Mouse (Mus musculus): ENCODE data around the gene Tex29. TPM values are rescaled to one million over a fixed set of nuclear protein-coding genes. Genes with fewer than 3 reads are reported as not detected.
A peak's percentile ranks its signal among the peaks of the same experiment; 100 is the strongest.
"Not testable (repeated sequence)": the region's sequence is repeated elsewhere in the genome, so short reads cannot be mapped to it uniquely, and the experiment has no call there.

Tex29 gene
- total RNA-seq, 2 experiments from 2014 or later: 0.48 to 1.6 TPM

DNA sequence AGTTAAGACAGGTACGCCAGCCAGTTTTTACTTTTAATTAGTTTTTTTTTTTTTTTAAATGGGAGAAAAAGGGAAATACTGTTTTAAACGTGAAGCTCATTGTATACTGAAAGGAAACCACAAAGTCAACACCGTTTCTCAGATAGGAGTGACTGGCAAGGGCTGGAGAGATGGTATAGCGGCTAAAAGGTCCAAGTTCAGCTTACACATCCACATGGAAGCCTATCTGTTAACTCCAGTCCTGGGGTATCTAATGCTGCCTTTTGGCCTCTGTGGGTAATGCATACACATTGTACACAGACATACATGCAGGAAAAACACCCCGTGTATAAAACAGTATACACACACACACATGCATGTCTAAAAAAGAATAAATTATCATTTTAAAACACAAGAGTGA is 8.3 kb upstream of the Tex29 start:
- no peak for DNase-seq

DNA sequence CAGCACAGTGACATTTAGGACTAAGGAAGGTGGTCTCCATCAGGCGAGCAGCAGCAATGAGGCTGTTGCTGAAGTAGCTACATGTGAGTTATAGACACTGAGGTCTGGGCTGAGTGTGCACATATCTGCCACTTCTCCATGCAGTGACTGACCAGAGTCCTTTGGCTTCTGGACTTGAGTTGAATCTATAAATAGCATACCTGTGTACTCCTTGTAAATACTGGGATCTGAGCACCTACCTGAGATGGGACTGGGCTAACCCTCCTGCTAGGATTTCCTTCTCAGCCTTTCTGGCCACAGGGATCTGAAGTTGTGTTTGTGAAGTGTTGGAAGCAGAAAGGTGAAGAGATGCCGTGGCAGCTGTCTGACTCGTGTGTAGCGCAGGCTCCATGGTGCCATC is 7.1 kb upstream of the Tex29 start:
- DNase-seq: no peak

DNA sequence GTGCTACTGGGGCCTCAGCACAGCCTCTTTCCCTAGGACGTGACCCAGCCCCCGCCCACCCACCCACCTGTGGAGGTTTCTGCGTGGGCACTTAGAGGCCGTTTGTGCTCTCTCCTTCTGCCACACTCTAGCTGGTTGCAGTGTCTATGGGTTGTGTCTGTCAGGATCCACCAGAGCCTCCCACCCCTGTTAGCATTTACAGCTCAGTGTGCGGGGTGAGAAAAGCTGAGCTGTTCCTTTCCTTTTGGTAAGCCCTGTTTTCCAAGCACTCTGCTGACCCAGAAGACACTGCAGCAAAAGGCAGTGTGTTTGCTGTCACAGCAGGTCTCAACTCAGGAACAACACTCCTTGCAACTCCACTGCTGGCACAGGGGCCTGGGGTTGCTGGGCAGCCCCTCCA is 6.1 kb upstream of the Tex29 start:
- no peak for DNase-seq

DNA sequence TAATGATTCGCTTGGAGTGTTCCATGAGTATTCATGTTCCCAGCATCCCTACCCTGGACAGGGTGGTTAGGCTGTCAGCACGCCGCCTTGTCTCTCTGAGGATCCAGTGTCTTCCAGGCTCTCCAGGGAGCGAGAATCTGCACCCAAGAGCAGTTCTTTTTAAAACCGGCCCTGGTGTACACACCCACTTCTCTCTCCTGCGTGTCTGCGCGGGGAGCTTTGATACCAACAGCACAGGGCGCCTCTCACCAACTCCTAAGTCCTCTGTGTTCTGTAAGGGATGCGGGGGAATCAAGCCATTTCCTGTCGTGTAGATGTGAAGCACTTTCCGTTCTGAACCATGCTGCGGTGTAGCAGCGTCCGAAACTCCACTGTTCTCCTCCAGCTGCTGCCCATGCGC is 5.6 kb upstream of the Tex29 start:
- no peak for DNase-seq

DNA sequence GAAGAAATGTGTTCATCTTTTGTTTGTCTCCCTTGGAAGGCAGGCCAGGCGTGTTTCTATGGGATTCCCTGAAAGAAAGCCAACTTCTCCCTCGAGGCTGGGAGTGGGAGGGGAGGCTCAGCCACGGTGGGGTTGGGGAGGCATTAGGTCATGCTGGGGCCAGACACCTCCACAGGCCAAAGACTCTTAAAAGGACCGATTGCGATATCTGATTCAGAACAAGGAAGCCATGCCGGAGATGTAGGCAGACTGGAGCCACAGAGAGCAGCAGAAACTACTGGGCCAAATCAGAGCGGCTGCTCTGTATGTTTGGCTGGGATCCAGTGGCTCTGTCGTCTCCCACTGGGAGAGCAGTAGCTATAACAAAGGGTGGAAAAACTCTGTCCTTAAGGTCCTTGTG is 1.3 kb downstream of the Tex29 start:
- DNase-seq: no peak

DNA sequence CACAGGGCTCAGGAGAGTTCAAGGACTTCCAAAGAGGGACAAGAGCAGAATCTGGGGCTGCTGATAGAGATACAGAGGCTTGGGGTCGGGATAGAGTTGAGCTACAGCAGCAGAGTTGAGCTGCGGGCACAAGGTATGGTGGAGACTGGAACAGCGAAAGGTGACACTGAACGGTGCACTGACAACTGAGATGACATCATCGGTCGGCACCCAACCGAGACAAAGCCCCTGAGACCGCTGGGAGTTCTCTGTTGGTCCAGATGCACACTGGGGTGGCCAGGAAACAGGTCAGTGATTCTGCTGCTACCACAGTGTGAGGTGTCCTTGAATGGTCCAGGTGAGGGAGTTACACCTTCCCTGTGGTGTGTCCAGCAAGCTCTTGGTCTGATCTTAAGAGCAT is 2.5 kb downstream of the Tex29 start:
- DNase-seq: no peak

DNA sequence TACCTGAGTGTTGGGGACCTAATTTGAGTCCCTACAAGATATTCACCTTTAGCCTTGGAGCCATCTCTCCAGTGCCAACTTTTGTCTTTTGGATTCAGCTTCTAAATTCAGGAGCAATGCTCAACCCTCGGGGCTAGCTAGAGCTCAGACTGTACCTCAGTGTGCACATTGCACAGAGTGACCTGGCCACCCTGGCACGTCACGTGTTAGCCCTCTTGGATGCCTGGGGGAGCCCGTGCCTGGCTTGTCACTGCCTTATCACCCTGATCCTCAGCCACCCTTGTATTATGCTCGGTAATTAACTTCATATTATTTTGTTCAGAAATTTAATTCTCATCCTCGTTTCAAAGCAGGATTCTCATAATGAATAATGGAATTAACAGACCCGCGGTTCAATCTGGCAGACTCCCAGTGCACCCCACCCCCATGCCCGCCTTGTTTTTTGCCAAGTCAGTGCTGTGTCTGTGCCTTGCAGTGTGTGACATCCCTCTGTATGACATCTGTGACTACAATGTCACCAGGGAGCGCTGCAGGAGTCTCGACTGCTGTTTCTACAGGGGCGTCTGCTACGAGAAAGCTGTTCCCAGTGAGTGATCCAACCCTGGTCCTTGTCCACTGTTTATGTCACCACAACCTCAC is 3.5 kb downstream of the Tex29 start:
- DNase-seq: peak; percentile 59 to 65

DNA sequence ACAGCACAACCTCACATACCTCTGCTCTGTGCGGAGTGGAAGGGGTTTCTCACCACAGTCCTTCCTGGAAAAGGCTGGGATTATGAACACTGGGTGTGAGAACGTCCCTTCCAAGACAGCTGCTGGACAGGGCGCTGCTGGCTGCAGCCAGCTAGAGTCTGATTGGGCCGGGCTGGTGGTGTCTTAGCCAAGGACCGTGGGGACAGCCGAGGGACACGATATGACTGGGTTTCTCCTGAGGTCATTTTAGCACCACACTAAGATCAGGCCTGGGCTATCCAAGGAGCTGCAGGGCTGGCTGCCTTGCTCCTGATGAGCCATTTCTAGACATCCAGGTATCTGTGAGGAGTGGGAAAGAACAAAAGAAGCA is 4.0 kb downstream of the Tex29 start:
- no peak for DNase-seq

DNA sequence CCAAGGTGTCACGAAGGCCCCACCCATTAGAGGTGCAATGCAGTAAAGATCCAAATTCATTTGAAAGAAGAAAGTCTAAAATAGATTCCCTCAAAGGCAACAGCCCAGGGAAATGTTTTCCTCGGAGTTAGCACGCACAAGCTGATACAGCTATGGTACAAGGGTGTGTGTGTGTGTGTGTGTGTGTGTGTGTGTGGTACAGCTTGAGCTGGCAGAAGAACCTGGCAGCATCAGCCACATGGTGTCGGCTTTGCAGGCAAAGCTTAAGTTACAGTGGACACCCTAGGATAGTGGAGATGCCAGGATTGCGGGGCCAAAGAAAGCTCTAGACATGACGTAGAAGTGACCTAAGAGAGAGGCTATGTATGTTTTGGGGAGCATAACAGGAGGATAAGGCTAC is 6.5 kb downstream of the Tex29 start:
- DNase-seq: no peak

DNA sequence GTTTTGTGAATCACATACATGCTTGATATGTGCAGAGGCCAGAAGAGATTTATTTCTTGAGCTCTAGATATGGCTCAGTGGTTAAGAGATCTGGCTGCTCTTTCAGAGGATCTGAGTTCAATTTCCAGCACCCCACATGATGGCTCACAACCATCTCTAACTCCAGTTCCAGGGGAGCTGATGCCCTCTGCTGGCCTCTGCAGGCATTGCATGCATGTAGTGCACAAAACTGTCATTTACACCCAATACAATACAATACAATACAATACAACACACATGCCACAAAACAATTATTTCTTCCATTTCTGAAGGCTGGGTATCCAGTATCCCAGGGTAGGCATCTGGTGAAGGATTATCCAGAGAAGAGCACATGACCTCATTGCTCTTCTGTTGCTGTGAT is 27.6 kb downstream of the Tex29 start:
- no peak for DNase-seq

DNA sequence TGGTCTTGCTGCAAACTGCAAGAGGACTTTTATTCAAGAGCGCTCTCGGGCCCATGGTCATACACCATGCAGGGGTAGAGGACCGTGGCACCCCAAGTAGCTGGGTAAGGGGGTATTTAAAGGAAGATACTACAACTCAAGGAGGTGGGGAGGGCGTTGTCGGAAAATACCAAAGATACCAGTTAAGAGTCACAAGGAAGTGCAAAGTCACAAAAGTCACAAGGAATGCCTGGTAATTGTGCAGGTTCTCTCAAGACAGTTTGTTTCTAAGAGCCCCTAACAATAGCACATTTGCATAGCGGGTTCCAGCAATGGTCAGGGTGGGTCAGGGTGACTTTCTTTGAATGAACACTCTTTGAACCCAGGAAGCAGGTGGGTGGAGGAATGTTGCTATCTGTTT is 34.0 kb downstream of the Tex29 start:
- DNase-seq: not testable (repeated sequence)

DNA sequence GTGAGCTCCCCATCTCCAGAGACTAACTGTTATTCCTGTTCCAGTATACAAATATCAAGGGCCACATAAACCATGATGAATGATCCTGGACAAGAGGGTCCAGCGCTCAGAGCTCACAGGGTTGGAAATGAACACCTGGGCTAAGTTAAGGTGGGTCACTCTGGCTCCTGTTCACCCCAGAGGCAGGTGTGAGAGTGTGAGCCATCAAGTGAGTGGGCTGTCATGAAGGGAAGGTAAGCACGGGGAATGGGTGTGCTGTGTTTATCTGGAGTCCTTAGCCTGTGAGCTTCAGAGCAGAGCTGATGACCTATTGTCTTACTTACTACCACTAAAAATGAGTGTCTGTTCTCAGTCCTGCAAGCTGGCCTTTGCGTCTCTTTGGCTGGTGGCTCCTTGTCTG is 44.4 kb downstream of the Tex29 start:
- DNase-seq: no peak

DNA sequence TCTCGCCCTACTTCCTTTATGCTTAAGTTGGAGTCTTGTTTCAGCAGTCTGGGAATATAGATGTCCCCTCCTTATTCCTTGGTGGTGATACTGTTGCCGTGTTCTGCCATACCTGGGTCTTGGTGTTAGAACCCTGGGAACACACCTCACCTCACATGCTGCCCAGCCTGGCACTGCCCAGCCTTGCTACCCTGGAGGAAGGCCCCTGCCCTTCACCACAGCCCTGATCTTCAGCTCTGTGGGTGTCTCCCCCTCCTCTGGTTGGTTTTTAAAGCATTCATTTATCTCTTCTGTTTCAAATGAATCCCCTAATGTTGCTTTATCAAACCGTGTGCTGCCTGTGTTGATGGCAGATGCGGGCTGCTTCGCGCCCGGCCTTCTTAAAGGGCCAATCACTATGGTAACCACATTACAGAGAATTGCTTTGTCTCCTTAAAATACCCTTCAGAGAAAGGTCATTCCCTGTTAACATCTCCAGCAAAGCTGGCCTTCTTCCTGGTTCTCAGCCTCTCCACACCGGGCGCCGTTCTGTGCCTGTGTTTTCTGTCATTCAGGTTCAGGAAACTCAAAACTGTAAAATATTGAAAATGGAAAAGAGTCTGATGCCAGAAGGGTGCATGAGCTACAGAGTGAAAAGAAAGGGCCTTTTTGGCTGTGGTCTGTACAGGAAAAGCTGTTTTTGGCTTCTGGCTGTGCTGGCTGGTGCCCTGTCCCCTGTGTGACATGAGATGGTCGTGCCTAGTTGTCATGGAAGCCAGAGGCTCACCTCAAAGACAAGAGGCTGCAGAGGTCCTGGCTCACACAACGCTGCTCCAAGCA is 45.8 kb downstream of the Tex29 start:
- DNase-seq: peak; percentile 5 to 14

DNA sequence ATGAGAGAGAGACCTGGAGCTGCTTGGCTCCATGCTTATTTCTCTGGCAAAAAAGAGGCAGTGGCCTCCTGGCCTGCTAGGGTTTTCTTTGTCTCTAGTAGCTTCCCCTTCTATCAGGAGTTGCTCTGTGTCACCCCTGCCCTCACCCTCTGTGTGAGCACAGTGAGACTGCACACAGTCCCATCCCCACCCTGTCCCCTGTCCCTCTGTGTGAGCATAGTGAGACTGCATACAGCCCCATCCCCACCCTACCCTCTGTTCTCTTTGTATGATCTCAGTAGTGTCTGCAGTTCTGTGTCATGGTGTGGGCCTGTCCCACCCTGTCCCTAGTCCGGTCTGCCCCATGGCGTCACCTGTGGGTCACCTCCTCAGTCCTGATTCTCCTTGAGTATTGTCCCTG is 46.5 kb downstream of the Tex29 start:
- no peak for DNase-seq

DNA sequence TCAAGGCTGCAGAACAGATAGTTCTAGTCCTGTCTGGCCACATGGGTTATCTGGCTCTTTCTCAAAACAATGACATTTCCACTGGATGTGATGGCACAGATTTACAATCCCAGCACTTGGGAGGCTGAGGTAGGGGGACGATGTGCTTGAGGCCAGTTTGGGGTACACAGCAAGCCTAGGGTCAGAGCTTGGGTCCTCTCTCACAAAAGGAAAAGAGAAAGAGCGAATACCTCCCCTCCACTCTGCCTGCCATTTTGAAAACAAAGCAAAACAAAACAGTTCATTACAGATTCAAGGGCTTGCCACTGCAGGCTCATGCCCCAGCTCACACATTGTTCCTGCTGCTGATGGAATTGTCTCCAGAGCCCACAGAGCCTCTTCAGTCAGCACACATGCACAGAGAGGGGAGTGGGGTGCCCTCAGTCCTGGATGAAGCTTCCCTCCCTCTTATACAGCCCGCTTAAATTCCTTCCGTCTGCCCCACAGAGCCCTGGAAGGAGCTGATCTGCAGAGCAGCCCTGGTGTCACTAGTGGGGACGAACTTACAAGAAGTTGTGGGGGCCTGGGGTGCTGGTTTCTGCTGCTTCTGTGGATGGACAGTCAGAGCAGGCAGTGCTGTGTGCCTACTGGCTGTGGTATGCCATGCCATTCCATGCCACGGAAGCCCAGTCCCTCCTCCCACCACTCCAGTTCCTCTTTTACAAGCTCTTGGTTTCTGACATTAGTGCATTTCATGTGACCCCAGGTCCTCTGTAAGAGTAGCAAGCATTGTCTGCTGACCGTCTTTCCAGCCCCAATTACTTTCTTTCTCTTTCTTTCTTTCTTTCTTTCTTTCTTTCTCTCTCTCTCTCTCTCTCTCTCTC is 49.1 kb downstream of the Tex29 start:
- no peak for DNase-seq

DNA sequence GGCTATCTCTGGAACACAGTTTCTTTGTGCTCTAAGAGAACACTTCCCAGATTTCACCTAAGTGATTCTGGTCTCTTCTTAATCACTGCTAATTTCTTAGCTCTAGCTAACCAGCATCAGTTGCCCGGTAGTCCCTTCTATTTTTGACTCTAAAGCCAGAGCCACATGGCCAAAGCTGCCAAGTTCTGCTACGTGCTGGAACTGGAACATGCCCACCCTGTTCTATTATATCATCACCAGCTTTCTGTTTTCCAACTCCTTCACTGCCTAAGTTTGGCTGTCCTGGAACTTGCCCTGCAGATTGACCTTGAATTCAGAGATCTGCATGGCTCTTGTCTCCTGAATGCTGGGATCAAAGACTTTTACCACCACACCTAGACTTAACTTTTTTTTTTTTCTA is 52.5 kb downstream of the Tex29 start:
- no peak for DNase-seq

DNA sequence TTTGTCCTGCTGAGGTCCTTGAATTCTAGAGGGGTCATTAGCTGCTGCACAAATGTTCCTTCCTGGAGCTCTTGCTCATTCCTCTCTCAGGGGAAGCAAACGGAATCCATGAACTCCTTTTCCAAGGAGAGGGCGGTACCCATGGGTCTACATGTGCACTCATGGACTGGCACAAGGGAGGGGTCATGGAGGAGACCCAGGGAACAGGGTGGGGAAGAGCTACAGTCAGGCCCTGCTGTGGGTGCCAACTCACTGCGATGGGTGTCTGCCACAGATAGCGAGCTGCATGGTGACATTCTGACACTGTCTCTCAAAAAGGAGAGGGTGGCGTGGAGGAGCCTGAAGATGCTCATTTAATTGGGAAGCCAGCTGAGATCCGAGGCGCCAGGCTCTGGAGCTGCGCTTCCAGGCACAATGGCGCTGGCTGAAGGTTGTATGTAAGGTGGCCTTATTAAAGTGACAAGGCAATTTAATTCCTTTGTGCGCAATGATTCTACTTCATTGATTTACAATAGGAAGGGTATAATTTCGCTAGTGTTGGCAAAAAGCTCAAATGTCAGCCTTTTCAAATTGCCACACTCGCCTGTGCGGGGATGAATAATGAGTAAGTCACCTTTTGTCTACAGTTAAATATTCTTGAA is 55.9 kb downstream of the Tex29 start:
- no peak for DNase-seq

DNA sequence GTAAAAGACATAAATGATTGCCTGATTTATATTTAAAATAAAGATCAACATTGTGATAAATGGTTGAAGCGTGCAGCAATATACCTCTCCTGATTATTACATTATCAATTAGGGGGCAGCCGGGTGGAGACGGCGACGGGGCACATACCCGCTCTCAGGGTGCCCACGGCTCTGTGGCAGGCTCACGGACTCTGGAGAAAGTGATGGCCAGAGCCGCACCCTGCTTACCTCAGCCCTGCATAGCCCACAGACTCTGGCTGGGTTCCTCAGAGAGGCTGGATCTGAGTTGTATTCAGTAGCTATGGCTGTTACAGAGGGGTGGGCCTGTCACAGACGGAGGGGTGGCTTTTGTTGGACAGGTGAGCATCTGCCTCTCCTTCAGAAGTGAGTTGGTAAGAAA is 56.4 kb downstream of the Tex29 start:
- no peak for DNase-seq

DNA sequence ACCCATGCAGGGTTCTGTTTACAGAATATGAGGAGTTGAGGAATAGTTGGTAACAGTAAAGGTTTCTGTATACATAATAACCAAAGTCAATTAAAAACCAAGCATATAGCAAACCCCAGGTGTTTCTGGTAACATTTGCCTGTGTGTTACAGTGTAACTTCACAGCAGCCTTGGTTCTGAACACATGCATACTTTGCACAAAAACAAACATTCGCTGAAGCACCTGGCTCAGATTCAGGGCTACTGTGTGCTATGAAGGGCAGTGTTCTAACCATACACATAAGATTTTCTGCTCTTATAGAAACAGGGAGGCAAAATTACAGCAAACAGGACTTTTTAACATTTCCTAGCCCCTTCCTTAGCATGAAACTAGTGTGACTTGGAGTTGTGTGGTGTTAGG is 58.5 kb downstream of the Tex29 start:
- no peak for DNase-seq
